Mouse (Mus musculus): Measurements from ENCODE around the gene Vgll4.

DNA sequence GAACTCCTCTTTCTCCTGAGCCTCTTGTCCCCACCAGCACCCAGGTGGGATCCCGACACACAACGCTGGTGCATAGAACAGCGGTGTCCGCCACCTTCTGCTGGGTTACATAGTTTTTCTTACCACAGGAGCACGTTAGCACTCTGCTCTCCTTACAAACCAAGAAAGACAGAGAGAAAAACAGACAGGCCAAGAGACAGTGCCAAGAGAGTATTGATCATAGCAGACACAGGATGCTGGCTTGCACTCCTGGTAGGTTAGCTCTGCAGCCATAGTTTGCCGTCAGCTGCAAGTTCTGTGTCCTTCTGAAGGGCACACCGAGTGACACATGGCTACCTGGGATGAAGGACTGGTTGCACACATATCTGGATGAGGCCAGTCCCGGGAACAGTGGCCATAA lies 39.1 kb downstream of the Vgll4 start:
- TF ChIP-seq POLR2A (IDR thresholded peaks at IDR 0.05; ENCODE audit: borderline replicate concordance, extremely low read depth, insufficient read depth, insufficient read length, poor library complexity, severe bottlenecking) (no peak), CTCF (IDR thresholded peaks at IDR 0.05; ENCODE audit: borderline replicate concordance, extremely low read depth, insufficient read depth, insufficient read length) (no peak)
